Mouse (Mus musculus): Measurements from ENCODE around the gene Galt. TPM values are rescaled to one million over a fixed set of nuclear protein-coding genes. Genes with fewer than 3 reads are reported as not detected.
"Not testable (repeated sequence)": the region's sequence is repeated elsewhere in the genome, so short reads cannot be mapped to it uniquely, and the experiment has no call there.

Gene Galt
- polyA plus RNA-seq, 1 experiment from 2014 or later: 25.2 TPM

- H3K27me3 ChIP-seq (replicated peaks; ENCODE audit: control insufficient read depth, insufficient read depth, low read length); H3K27ac ChIP-seq (ENCODE audit: low read depth, low read length); ATAC-seq; H3K4me1 ChIP-seq (ENCODE audit: control insufficient read depth, insufficient read depth, low read length); H3K4me2 ChIP-seq (ENCODE audit: low read length); H3K9me3 ChIP-seq (replicated peaks; ENCODE audit: control insufficient read depth, low read length); DNase-seq (ENCODE audit: low spot score); H3K9ac ChIP-seq (ENCODE audit: low read length); H3K4me3 ChIP-seq (ENCODE audit: low read depth, low read length); H3K36me3 ChIP-seq (ENCODE audit: control insufficient read depth, insufficient read depth, low read length): not testable (repeated sequence)
- 6% methylated on average over 6 of the region's 9 CpGs for WGBS
These were observed 26.2 kb downstream of the Galt start for GRCm38 (mm10) chr4:41781271-41781670.

GRCm38 (mm10) chr4:41781748-41782485 lies 26.9 kb downstream of the Galt start:
- H3K27ac ChIP-seq (ENCODE audit: low read depth, low read length); H3K27me3 ChIP-seq (replicated peaks; ENCODE audit: control insufficient read depth, insufficient read depth, low read length); H3K36me3 ChIP-seq (ENCODE audit: control insufficient read depth, insufficient read depth, low read length); DNase-seq (ENCODE audit: low spot score); H3K4me1 ChIP-seq (ENCODE audit: control insufficient read depth, insufficient read depth, low read length); H3K4me2 ChIP-seq (ENCODE audit: low read length); H3K4me3 ChIP-seq (ENCODE audit: low read depth, low read length); H3K9me3 ChIP-seq (replicated peaks; ENCODE audit: control insufficient read depth, low read length); H3K9ac ChIP-seq (ENCODE audit: low read length); ATAC-seq: not testable (repeated sequence)
- 19% methylated on average over 12 of the region's 21 CpGs for WGBS

- not testable (repeated sequence) for H3K4me1 ChIP-seq (ENCODE audit: control insufficient read depth, insufficient read depth, low read length); ATAC-seq; H3K9me3 ChIP-seq (replicated peaks; ENCODE audit: control insufficient read depth, low read length); H3K27me3 ChIP-seq (replicated peaks; ENCODE audit: control insufficient read depth, insufficient read depth, low read length); H3K27ac ChIP-seq (ENCODE audit: low read depth, low read length); H3K4me3 ChIP-seq (ENCODE audit: low read depth, low read length); H3K9ac ChIP-seq (ENCODE audit: low read length); DNase-seq (ENCODE audit: low spot score); H3K36me3 ChIP-seq (ENCODE audit: control insufficient read depth, insufficient read depth, low read length); H3K4me2 ChIP-seq (ENCODE audit: low read length)
- 35% methylated on average over 4 of the region's 4 CpGs for WGBS
These were observed 27.7 kb downstream of the Galt start for GRCm38 (mm10) chr4:41782711-41783110.

- not testable (repeated sequence) for H3K36me3 ChIP-seq (ENCODE audit: control insufficient read depth, insufficient read depth, low read length); H3K9me3 ChIP-seq (replicated peaks; ENCODE audit: control insufficient read depth, low read length); H3K27me3 ChIP-seq (replicated peaks; ENCODE audit: control insufficient read depth, insufficient read depth, low read length); H3K4me3 ChIP-seq (ENCODE audit: low read depth, low read length); DNase-seq (ENCODE audit: low spot score); H3K9ac ChIP-seq (ENCODE audit: low read length); H3K27ac ChIP-seq (ENCODE audit: low read depth, low read length); ATAC-seq; H3K4me2 ChIP-seq (ENCODE audit: low read length); H3K4me1 ChIP-seq (ENCODE audit: control insufficient read depth, insufficient read depth, low read length)
- 16% methylated on average over 3 of the region's 3 CpGs for WGBS
These were observed 28.2 kb downstream of the Galt start for GRCm38 (mm10) chr4:41783197-41783596.

Other genes with a start within 250 kb of the Galt start
- gene 1110017D15Rik, start 237.9 kb upstream of the Galt start, polyA plus RNA-seq (2014; fragmentation: Nextera tagmentation; extraction: Ambion mirVana): 10.5 and 11.1 TPM in 2 replicates
- gene Fam219a, start 185.7 kb upstream of the Galt start, polyA plus RNA-seq (2014; fragmentation: Nextera tagmentation; extraction: Ambion mirVana): 10.4 and 11.3 TPM in 2 replicates
- 1.4 and 1.6 TPM in 2 replicates for gene Dnaic1, start 185.5 kb upstream of the Galt start, polyA plus RNA-seq (2014; fragmentation: Nextera tagmentation; extraction: Ambion mirVana)
- 64.7 and 73.9 TPM in 2 replicates for gene Enho, start 114.9 kb upstream of the Galt start, polyA plus RNA-seq (2014; fragmentation: Nextera tagmentation; extraction: Ambion mirVana)
- gene Cntfr, start 58.1 kb upstream of the Galt start, polyA plus RNA-seq (2014; fragmentation: Nextera tagmentation; extraction: Ambion mirVana): 12.6 and 12.7 TPM in 2 replicates
- gene Il11ra1, start 55.2 kb upstream of the Galt start, polyA plus RNA-seq (2014; fragmentation: Nextera tagmentation; extraction: Ambion mirVana): 23.9 and 24.3 TPM in 2 replicates
- 72.2 and 83.3 TPM in 2 replicates for gene Rpp25l, start 41.7 kb upstream of the Galt start, polyA plus RNA-seq (2014; fragmentation: Nextera tagmentation; extraction: Ambion mirVana)
- gene Dctn3, start 32.1 kb upstream of the Galt start, polyA plus RNA-seq (2014; fragmentation: Nextera tagmentation; extraction: Ambion mirVana): 301 and 330 TPM in 2 replicates
- gene Arid3c, start 24.1 kb upstream of the Galt start, polyA plus RNA-seq (2014; fragmentation: Nextera tagmentation; extraction: Ambion mirVana): 0.12 and 0.15 TPM in 2 replicates
- gene Sigmar1, start 929 bp downstream of the Galt start, polyA plus RNA-seq (2014; fragmentation: Nextera tagmentation; extraction: Ambion mirVana): 49.8 and 54.2 TPM in 2 replicates
- 195 and 200 TPM in 2 replicates for gene Ccl27a, start 19.0 kb downstream of the Galt start, polyA plus RNA-seq (2014; fragmentation: Nextera tagmentation; extraction: Ambion mirVana)
- gene Gm21541, start 148.4 kb downstream of the Galt start, polyA plus RNA-seq (2014; fragmentation: Nextera tagmentation; extraction: Ambion mirVana): not detected in 2 replicates
- gene Gm20878, start 186.3 kb downstream of the Galt start, polyA plus RNA-seq (2014; fragmentation: Nextera tagmentation; extraction: Ambion mirVana): 4.6 and 4.9 TPM in 2 replicates
- gene Fam205a4, start 210.8 kb downstream of the Galt start, polyA plus RNA-seq (2014; fragmentation: Nextera tagmentation; extraction: Ambion mirVana): 0.74 and 0.93 TPM in 2 replicates